8 mouse cellular contexts compared by ENCODE assay signal in the genomic region with DNA sequence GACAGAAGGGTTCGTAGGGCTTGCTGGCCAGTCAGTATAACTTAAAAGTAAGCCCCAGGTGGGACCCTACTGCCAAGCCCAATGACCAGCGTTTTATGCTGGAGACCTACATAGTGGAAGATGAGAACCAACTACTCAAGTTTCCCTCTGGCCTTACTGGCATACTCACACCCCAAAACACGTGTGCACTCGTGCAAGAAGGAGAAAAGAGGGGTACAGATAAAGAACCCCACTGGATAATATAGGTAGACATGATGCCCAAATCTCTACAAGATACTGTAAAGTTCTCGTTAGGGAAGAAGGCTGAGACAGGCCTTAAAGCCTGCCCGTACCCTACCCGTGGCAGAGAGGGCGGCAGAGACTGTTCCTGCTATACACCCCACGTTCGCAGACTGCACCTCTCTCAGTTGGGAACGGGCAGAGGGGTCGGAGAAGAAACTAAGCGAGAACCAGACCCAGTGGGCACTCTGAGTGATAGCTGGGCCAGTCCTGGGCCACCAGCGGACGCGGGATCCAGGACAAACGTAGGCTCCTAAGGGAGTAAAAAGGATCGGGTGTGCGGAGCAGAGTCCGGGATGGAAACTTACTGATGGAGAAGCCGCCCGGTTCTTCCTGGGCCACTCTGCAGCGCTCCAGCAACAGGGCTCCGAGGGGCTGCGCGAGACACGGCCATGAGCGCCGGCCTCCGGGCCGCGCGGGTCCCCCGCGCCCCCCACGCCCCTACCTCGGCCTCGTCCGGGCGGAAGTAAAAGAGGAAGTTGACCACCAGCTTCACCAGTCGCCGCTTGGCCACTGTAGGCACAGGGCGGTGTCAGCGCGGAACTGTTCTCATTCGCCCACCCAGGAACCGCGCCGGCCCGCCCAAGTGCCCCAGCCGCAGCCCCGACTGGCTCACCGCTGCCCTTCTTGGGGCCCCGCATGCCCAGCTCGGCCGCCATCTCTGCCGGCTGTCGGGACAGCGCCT. TPM values are rescaled to one million over a fixed set of nuclear protein-coding genes. Genes with fewer than 3 reads are reported as not detected.
DNase-seq lines count a peak whose midpoint lies in the region; ATAC-seq lines count a peak whose summit lies in the region.

No protein-coding gene starts in this region.

- H3K27me3 ChIP-seq in heart, embryonic 10.5 days (ENCODE audit: insufficient read depth, poor library complexity, severe bottlenecking): no peaks in the 10 kb centered on the region
- no peaks in the 10 kb centered on the region for H3K27me3 ChIP-seq in embryonic facial prominence, embryonic 15.5 days

- peaks cover 36% of the 10 kb centered on the region for H3K4me1 ChIP-seq in heart, embryonic 10.5 days
- peaks cover 33% of the 10 kb centered on the region for H3K4me1 ChIP-seq in embryonic facial prominence, embryonic 15.5 days

- peak; percentile 46; the same call in 1 of the 2 replicates for ATAC-seq in embryonic facial prominence, embryonic 15.5 days (ENCODE audit: insufficient number of reproducible peaks, low FRiP score, low TSS enrichment, low read depth)
- peak; percentile 24 for ATAC-seq in monocyte, adult 5-6 weeks (replicated peaks; ENCODE audit: insufficient number of reproducible peaks, low FRiP score, low TSS enrichment, poor library complexity, severe bottlenecking)

- intact Hi-C loops in heart, postnatal 14 days (cut with DNase I): no loop called here

- peaks cover 67% of the 10 kb centered on the region for H3K36me3 ChIP-seq in heart, embryonic 10.5 days
- peaks cover 56% of the 10 kb centered on the region for H3K36me3 ChIP-seq in embryonic facial prominence, embryonic 15.5 days

- WGBS in heart, embryonic 10.5 days: 2% methylated on average over 58 of the region's 59 CpGs
- 2% methylated on average over 59 of the region's 59 CpGs for WGBS in embryonic facial prominence, embryonic 15.5 days

- H3K9ac ChIP-seq in embryonic facial prominence, embryonic 15.5 days: peak overlapping the region; percentile 86

- peak overlapping the region; percentile 69 for H3K4me2 ChIP-seq in embryonic facial prominence, embryonic 15.5 days (replicated peaks)

- peak overlapping the region; percentile 99 for H3K27ac ChIP-seq in heart, embryonic 10.5 days
- peak overlapping the region; percentile 99 for H3K27ac ChIP-seq in embryonic facial prominence, embryonic 15.5 days (replicated peaks)

- H3K9me3 ChIP-seq in heart, embryonic 10.5 days: no peaks in the 10 kb centered on the region
- H3K9me3 ChIP-seq in embryonic facial prominence, embryonic 15.5 days (replicated peaks): no peaks in the 10 kb centered on the region

- DNase-seq in heart, embryonic 10.5 days (ENCODE audit: low spot score): no peak
- no peak for DNase-seq in heart, postnatal 14 days
- DNase-seq in CD4-positive helper T cell, adult 2 months (ENCODE audit: low read depth, low spot score): peak; percentile 37
- peak; percentile 73 to 91 for DNase-seq in kidney, postnatal 25 days
- DNase-seq in layer of hippocampus, adult 9-11 months: no peak
- no peak for DNase-seq in right cerebral cortex, adult 2 months (ENCODE audit: low spot score in 2 of 2)

- peak overlapping the region; percentile 93 for H3K4me3 ChIP-seq in heart, embryonic 10.5 days
- H3K4me3 ChIP-seq in embryonic facial prominence, embryonic 15.5 days (replicated peaks): peak overlapping the region; percentile 94

RNA-seq across cellular contexts. Expression of a gene that starts 0.5 kb away (rescaled TPM):
- 70.6 and 84.1 TPM in 2 replicates for polyA plus RNA-seq in heart, embryonic 10.5 days (2016; fragmentation: Nextera tagmentation; extraction: Ambion mirVana)
- total RNA-seq in heart, postnatal 14 days (2021): 10 to 100 TPM; 27.0 to 31.6 TPM
- 68.1 and 79.7 TPM in 2 replicates for polyA plus RNA-seq in embryonic facial prominence, embryonic 15.5 days (2015; fragmentation: Nextera tagmentation; extraction: Ambion mirVana)
- total RNA-seq in monocyte, adult 5-6 weeks (2017): 9.4 to 23.3 TPM (median 10.7 TPM) in 3 replicates

RNA-seq across cellular contexts. Expression of a gene that starts 1.0 kb away (rescaled TPM):
- polyA plus RNA-seq in heart, embryonic 10.5 days (2016; fragmentation: Nextera tagmentation; extraction: Ambion mirVana): 116 and 151 TPM in 2 replicates
- 10 to 100 TPM; 35.7 to 36.3 TPM for total RNA-seq in heart, postnatal 14 days (2021)
- polyA plus RNA-seq in embryonic facial prominence, embryonic 15.5 days (2015; fragmentation: Nextera tagmentation; extraction: Ambion mirVana): 121 and 125 TPM in 2 replicates
- total RNA-seq in monocyte, adult 5-6 weeks (2017): 29.4 to 59.3 TPM (median 41.3 TPM) in 3 replicates

RNA-seq across cellular contexts. Expression of a gene that starts 7.6 kb away (rescaled TPM):
- not detected in 2 replicates for polyA plus RNA-seq in heart, embryonic 10.5 days (2016; fragmentation: Nextera tagmentation; extraction: Ambion mirVana)
- total RNA-seq in heart, postnatal 14 days (2021): under 1 TPM; 0.56 to 0.65 TPM
- 0.09 TPM in 1 of 2 replicates, not detected in the other for polyA plus RNA-seq in embryonic facial prominence, embryonic 15.5 days (2015; fragmentation: Nextera tagmentation; extraction: Ambion mirVana)
- not detected in 3 replicates for total RNA-seq in monocyte, adult 5-6 weeks (2017)

RNA-seq across cellular contexts. Expression of a gene that starts 15.8 kb away (rescaled TPM):
- polyA plus RNA-seq in heart, embryonic 10.5 days (2016; fragmentation: Nextera tagmentation; extraction: Ambion mirVana): 7.9 and 8.8 TPM in 2 replicates
- total RNA-seq in heart, postnatal 14 days (2021): not detected
- polyA plus RNA-seq in embryonic facial prominence, embryonic 15.5 days (2015; fragmentation: Nextera tagmentation; extraction: Ambion mirVana): 10.0 and 13.8 TPM in 2 replicates
- total RNA-seq in monocyte, adult 5-6 weeks (2017): not detected in 3 replicates

RNA-seq across cellular contexts. Expression of a gene that starts 29.0 kb away (rescaled TPM):
- 2,064 and 2,176 TPM in 2 replicates for polyA plus RNA-seq in heart, embryonic 10.5 days (2016; fragmentation: Nextera tagmentation; extraction: Ambion mirVana)
- total RNA-seq in heart, postnatal 14 days (2021): 100 to 1,000 TPM; 893 to 962 TPM
- 1,751 and 1,885 TPM in 2 replicates for polyA plus RNA-seq in embryonic facial prominence, embryonic 15.5 days (2015; fragmentation: Nextera tagmentation; extraction: Ambion mirVana)
- total RNA-seq in monocyte, adult 5-6 weeks (2017): 242 to 281 TPM (median 259 TPM) in 3 replicates

Comparison
In these comparisons a context has a peak if more than half of its experiments do, and no peak if none do; other contexts are left out.
1. DNase-seq: peak in CD4-positive helper T cell, adult 2 months (single experiment) and kidney, postnatal 25 days (2 of 2); none in heart, embryonic 10.5 days (single experiment), heart, postnatal 14 days (0 of 2), layer of hippocampus, adult 9-11 months (single experiment) and right cerebral cortex, adult 2 months (0 of 2).